Mouse (Mus musculus) skeletal muscle tissue, adult 2 months (tissue): Measurements from ENCODE around the gene Atp1b4.
A peak's percentile ranks its signal among the peaks of the same experiment; 100 is the strongest.
"Not testable (repeated sequence)": the region's sequence is repeated elsewhere in the genome, so short reads cannot be mapped to it uniquely, and the experiment has no call there.

Experiments
- DNase-seq: peaks from one replicate; pipeline ENCODE4 v3.0.0-alpha.2; 2012; ENCODE audit warnings: low read depth, low spot score

Atp1b4 gene

GRCm38 (mm10) chrX:38315884-38316283, at the start of gene Atp1b4:
Atp1b4 (plus strand) TSS chrX:38316184.
- DNase-seq: no peak

- DNase-seq: no peak
Observed at GRCm38 (mm10) chrX:38308597-38308996, 7.4 kb upstream of the Atp1b4 start.

- DNase-seq: no peak
Observed at GRCm38 (mm10) chrX:38311054-38311453, 4.9 kb upstream of the Atp1b4 start.

GRCm38 (mm10) chrX:38312910-38313625, 2.9 kb upstream of the Atp1b4 start:
- DNase-seq: no peak

GRCm38 (mm10) chrX:38313626-38314210, 2.3 kb upstream of the Atp1b4 start:
- DNase-seq: peak; percentile 41

GRCm38 (mm10) chrX:38330695-38331406, 14.9 kb downstream of the Atp1b4 start:
- no peak for DNase-seq

- DNase-seq: no peak
Observed at GRCm38 (mm10) chrX:38334329-38335279, 18.6 kb downstream of the Atp1b4 start.

GRCm38 (mm10) chrX:38362016-38362415, 46.0 kb downstream of the Atp1b4 start:
- no peak for DNase-seq

GRCm38 (mm10) chrX:38364621-38365020, 48.6 kb downstream of the Atp1b4 start:
- not testable (repeated sequence) for DNase-seq

GRCm38 (mm10) chrX:38373169-38373568, 57.2 kb downstream of the Atp1b4 start:
- not testable (repeated sequence) for DNase-seq
